Mouse (Mus musculus): ENCODE data around the gene Jmjd4.

Jmjd4 gene

DNA sequence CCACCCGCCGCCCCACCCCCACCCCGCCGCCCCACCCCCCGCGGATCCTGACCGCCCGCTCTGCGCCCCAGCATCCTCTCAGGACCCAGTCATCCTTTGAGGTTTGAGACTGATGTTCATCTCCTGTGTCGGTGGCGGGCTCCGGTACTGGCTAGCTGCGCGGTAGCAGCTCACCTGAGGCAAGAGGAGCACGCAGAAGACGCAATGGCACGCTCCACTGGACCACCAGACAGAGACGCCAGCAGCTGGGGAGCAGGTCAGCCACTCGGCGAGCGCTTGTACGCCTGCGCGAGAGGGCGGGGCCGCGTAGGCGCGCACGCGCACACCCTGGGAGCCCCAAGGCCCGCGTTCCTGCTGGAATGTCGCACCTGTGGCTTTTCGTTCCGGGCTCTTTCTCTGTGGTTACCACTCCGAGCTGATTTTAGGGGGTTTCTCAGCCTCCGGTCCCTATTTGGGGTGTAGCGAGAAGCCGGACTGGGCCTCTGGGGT lies at the start of gene Jmjd4:
Gene Jmjd4, plus strand, starts transcription at position 305 of the 489 bp plus-strand sequence.
- peak; percentile 78 for DNase-seq (ENCODE audit: extremely low spot score, low read depth, low spot score)

DNA sequence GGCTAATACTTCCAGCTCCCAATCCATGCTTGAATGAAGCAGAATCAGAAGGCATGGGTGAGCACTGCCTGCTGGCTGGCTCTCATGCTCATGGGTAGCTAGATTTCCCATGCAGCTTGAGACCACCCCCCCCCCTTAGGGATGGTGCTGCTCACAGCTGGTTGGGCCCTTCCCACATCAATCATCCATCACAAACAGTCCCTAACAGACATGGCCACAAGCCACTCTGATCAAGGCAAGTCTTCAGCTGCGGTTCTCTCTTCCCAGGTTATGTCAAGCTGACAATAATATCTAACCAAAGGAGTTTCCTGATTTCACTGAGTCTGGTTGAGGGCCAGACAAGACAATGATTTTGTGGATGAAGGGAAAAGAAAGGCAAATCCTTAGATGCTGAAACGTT lies 49.0 kb upstream of the Jmjd4 start:
- DNase-seq (ENCODE audit: extremely low spot score, low read depth, low spot score): no peak

DNA sequence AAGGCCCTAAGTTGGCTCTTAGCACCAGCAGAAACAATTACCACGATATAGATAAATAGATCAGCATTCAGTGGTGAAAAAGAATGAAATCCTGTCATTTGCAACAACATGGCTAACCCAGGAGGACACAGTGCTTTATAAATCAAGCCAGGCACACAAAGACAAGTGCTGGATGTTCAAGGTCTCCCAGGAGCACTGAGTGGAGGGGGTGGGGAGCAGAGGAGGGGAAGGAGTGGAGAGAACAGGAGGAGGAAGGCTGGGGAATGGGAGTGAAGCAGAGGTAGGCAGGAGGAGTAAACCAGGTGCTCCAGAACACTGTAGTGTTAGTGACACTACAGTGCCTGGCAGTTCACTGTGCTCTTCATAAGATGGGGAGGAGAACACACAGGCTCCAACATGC lies 44.1 kb upstream of the Jmjd4 start:
- DNase-seq (ENCODE audit: extremely low spot score, low read depth, low spot score): no peak

DNA sequence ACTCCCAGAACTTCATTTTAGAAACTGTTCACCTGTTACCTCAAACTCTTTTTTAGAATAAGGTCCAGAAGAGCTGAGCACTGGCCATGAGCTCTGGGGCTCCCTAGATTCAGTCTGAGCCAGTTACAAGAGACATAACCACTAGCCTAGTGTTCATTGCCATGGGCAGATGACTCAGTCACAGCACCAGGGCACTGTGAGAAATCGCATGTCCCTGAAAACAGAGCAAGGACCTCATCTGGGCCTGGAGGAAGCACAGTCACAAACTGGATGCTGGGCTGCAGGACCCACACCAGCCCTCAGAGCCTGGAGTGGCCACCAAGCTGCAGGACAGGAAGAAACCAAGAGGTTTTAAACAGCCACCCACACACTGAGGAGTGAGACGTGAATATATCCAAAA lies 39.0 kb upstream of the Jmjd4 start:
- no peak for DNase-seq (ENCODE audit: extremely low spot score, low read depth, low spot score)

DNA sequence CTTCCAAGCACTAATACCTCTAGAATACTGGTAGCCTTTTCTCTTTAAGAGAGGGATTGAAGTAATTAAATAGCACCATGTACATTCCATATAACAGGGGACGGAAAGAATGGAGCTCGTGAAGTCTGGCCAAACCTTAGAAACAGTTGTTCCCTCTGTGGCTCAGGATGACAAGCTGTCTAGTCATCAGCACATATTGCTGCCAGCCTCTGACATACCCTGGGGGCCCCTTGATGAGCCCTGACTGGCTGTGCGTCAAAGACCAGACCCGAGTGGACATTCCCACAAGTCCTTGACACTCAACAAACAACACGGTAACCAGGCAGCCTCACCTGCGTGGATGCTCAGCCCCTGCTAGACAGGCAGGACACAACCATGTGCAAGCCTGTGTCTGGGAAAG lies 37.8 kb upstream of the Jmjd4 start:
- no peak for DNase-seq (ENCODE audit: extremely low spot score, low read depth, low spot score)

DNA sequence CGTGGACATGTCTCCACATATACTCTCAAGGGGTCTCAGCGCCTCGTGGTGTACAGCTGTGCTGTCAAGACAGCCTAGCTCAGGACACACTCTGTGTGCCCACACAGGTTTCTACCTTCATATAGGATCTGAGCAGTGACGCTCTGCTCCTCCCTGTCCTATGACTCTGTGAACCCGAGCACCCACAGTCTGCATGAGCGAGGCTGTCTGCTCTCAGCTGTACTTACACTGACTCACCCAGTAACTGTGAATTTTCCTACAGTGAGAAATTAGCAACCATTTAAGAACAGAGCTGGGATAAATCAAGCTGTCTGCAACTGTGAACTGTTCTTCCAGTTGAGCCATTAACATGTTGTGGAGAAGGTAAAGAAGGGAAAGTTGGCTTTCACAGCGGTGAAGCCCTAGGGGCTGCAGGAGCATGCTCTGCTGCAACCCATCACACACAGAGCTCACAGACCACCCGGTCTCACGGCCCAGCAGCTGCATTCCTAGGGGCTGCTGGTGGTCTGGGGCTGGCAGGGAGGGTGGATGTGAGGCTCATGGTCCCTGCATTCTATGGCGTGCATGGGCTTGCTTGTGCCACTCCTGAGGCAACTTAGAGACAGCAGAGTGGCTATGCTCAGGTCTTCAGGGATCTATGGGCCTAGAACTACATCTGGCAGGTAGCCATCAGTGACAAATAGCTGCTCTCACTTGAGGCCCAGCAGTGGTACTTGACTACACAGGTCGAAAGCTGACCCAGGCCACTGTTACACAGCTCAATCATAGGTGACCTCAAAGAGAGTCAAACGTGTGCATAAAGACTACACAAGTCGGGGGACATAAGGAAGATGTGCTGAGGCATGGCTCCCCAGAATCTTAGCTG lies 36.6 kb upstream of the Jmjd4 start:
- DNase-seq (ENCODE audit: extremely low spot score, low read depth, low spot score): no peak

DNA sequence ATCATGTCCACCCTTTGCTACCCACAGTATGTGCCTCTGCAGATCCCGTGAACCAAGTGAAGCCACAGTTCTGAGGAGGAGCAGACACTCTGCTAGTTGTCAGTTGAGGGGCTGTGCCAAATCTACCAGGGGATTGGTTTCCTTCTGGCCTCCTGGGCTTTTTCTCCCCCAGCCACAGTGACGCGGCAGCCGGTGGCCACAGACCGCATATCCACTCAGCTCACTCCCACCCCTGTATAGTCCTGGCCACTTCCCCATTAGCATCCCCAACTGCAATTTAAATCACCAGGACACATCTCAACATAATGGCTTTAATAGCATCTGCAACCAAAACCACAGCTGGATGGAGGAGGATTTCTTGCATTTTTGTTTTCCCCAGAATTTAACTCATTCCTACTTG lies 31.1 kb upstream of the Jmjd4 start:
- no peak for DNase-seq (ENCODE audit: extremely low spot score, low read depth, low spot score)

DNA sequence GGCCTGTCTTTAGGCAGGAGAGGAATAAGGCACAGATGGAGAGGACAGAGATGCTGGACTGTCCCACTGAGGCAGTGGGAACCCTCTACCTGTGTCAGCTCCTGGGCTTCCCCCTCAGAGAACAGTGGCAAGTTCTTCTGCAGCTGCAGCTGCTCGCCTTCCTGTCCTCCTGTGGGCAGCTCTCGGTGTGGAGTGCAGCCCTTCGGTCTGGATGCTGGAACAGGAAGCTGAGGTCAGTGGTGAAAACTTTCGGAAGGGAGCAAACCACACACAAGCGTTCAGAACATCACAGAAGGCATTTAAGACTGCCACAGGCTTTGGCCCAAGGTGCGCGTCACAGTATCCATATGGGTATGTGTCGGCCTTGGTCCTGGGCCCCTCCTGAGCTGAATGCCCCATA lies 28.4 kb upstream of the Jmjd4 start:
- no peak for DNase-seq (ENCODE audit: extremely low spot score, low read depth, low spot score)

DNA sequence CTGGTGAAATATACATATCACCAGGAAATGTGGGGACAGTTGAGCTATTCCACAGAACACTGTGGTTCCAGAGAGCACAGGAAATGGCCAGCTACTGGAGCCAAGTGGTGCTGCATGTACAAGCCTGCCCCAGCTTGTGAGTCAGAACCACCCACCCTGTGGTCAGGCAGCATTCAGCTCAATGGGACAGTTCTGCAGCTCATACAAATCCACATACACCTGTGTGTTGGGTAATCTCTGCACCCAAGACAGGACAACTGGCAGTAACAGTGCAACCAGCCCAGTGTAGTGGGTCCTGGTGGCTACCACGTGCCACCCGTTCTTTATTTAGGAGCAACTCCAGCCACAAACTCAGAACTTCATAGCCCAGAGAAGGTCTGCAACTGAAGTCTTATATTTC lies 27.9 kb upstream of the Jmjd4 start:
- no peak for DNase-seq (ENCODE audit: extremely low spot score, low read depth, low spot score)

DNA sequence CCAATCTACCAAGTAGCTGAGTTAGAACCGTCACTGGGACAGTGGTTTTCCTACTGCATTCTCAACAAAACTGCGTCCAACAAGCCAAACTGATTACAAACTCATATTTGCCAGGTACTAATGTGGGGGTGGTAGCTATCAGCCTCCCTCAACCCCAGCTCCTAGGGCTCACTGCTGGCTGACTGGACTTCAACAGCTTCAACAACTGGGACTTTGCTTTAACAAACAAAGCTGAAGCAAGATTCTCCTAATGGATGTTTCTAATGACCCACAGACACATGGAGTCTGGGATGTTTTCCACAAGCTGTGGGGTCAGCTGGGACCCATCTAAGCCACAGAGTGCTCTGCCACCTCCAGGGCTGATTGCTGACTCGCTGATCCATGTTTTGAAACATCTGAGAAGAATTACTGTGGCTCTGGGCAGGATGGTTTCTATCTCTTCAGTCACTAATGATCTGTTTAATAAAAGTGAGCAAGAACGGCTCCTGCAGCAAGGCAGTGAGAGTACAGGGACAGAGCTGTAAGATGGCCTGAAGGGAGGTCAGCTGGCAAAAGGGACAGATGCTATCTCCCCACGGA lies 26.7 kb upstream of the Jmjd4 start:
- DNase-seq (ENCODE audit: extremely low spot score, low read depth, low spot score): no peak

DNA sequence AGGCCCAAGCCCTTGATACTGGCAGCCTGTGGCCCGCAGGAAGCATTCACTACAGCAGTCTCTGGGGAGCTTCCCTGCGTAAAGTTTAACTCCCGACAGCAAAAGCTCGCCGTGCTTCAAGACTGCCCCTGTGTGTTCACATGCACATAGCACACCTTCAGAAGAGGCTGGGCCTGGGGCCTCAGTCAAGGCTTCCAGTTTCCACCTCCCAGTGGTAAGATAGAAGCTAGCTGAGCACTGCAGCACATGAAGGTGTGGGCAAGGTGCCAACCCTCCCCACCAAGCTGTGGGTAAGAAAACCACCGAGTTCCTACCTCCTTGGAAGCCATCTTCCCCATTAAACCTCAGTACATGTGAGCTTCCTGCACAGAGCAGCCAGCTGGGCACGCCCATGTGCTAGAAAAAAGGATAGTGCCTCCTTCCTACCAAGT lies 24.2 kb upstream of the Jmjd4 start:
- no peak for DNase-seq (ENCODE audit: extremely low spot score, low read depth, low spot score)

DNA sequence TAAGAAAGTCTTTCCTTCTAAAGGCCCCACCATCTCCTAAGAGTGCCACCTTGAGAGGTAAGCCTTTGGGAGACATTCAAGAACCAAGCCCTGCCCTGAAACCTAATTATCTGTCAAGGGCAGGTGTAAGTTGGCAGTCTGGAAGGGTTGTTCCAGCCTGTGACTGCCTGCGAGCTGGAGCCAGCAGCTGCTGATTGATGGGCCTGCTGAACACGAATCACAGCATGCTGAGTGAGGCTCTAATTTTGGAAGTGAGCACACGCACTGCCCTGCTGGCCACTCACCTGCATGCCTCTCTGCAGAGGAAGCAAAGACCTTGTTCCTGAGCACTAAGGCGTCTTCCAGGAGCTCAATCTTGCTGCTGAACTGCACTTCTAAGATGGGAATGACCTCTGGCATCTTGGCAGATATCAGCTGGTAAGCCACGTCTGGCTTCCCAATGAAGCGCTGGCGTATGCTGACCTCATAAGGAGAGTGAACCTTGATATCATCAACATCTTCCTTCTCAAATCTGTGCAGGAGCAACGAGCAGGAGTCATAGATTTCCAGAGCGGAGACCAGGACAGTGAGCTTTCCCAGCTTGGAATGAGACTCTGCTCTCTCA lies 21.7 kb upstream of the Jmjd4 start:
- DNase-seq (ENCODE audit: extremely low spot score, low read depth, low spot score): no peak

DNA sequence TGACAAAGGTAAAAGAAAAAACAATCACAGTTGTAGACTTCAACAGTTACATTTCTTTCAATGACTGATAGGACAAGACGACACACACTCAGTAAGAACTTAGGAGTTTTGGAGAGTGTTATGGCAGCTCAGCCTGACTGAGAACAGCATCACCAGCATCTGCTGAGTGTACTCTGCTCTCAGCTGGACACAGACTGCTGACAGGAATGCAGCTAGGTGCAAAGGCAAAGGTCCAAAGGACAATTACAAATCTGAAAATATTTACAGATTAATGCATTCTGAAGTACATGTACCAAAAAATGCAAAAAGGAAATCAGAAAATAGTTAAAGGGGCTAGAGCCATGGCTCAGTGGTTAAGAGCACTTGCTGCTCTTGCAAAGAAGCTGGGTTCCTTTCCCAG lies 19.9 kb upstream of the Jmjd4 start:
- no peak for DNase-seq (ENCODE audit: extremely low spot score, low read depth, low spot score)

DNA sequence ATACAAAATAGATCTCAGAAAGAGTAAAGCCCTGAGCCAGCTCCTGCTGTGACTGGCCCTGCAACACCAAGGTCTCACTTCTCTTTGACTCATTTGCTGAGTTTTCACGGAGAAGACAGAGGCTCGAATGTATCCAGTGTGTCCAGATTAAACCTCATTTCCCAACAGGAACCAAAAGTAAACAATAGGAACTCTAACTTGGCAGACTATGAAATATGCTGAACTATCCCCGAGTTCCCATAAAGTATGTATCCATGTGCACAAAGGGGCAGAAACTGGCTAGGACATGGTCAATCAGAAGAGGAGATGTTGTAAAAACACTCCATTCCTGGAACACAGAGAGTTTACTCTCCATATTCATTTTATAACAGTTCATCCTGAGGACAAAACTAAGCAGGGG lies 17.6 kb upstream of the Jmjd4 start:
- no peak for DNase-seq (ENCODE audit: extremely low spot score, low read depth, low spot score)

DNA sequence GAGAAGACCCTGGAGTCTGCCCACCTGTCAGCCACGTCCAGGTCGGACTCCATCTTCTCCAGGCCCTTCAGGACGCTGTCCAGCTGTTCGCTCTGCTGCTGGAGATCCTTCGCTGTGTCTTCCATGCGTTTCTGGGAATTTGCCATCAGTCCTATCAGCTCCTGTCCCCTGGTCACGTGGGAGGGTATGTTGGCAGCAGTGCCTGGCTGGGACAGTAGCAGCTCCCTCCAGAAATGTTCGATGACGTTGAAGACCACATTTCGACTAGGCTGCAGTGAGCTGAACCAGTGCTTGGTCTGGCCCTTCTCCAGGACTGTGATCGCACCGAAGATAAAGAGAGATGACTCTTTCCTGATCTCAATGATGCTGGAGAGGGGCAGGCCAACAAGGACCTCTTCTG lies 11.9 kb upstream of the Jmjd4 start:
- no peak for DNase-seq (ENCODE audit: extremely low spot score, low read depth, low spot score)

DNA sequence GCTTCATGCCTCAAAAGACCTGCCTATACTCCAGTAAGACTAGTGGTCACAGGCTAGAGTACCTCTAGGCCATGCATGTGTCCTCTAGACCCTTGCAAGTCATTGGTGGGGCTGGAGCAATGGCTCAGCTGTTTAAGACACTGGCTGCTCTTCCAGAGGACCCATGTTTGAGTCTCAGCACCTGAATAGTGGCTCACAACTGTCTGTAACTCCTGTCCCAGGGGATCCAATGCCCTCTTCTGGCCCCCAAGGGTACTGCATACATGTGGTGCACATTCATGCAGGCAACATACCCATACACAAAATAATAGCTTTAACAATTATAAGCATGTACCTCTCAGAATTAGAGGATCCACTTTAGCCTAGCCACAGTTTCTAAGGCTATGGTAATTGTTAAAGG lies 6.7 kb upstream of the Jmjd4 start:
- DNase-seq (ENCODE audit: extremely low spot score, low read depth, low spot score): no peak

DNA sequence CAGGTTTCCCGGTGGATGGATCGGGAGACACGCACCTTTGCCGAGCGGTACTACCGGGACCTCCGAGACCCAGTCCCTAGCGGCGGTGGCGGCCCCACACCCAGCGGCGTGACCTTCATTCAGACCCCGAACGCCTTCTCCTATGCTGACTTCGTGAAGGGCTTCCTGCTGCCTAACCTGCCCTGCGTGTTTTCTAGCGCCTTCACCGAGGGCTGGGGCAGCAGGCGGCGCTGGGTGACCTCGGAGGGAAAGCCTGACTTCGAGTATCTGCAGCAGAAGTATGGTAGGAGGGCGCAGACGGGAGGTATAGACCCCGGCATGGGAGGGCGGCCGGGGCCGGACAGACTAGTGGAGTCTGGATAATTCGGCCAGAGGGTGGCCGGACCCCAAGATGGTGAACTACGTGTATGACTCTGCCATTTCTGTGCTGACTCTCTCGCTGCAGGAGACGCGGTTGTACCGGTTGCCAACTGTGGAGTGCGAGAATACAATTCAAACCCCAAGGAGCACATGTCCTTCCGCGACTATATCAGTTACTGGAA lies 456 bp downstream of the Jmjd4 start:
- DNase-seq (ENCODE audit: extremely low spot score, low read depth, low spot score): no peak

DNA sequence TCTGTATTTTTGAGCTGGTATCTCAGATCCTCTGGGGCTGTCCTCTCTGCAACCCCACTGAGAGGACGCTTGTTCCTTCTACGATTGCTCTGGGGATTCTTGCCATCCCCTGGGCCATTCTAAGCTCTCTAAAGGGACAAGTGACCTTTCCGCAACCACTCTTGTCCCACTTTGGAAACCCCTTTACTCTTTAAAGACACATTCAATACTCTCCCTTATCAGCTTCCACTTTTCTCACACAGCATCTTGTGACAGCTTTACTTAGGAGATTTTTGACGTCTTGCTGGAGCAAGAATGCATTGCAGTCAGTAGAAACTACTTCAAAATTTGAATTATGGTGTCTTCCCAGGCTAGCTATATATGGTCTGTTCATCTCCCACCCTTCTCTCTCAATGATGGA lies 1.2 kb downstream of the Jmjd4 start, which contains the start of gene Snap47:
Gene Snap47, minus strand, starts transcription at position 101 of the 400 bp plus-strand sequence.
- DNase-seq (ENCODE audit: extremely low spot score, low read depth, low spot score): no peak

DNA sequence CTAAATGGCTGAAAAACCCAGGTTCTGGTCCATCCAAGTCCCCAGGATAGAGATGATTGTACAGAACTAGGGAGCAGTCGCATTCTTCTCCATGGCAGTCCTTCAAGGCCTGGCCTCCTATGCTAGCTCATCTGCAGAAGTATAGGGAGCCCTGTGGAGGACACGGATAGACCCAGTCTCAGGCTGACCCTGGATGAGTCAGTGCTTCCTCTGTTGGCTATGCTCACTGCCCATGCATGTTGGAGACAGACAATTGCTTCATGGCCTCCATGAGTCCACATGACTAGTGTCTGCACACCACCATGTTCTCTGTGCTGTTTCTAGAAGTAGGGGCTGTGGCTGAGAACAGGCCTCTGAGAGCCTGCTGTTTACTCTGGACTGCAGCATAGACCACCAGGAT lies 6.5 kb downstream of the Jmjd4 start:
- DNase-seq (ENCODE audit: extremely low spot score, low read depth, low spot score): no peak

DNA sequence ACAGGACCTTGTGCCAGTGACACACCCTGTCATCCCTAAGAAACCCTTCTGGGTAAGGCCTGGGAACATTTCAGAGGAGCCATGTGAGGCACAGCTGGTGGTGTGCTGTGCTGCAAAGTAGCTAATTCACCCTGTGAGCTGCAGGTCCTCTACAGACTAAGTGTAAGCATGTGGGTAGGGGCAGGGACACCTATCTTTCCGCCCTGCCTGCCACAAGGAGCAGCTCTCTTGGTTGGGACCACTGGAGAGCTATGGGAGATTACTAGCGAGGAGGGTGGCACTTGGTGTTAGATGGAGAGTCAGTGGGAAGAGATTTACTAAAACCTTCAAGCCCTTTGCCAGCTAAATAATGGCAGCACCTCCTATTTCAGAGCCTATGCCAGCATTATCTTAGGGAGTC lies 7.0 kb downstream of the Jmjd4 start:
- DNase-seq (ENCODE audit: extremely low spot score, low read depth, low spot score): no peak

DNA sequence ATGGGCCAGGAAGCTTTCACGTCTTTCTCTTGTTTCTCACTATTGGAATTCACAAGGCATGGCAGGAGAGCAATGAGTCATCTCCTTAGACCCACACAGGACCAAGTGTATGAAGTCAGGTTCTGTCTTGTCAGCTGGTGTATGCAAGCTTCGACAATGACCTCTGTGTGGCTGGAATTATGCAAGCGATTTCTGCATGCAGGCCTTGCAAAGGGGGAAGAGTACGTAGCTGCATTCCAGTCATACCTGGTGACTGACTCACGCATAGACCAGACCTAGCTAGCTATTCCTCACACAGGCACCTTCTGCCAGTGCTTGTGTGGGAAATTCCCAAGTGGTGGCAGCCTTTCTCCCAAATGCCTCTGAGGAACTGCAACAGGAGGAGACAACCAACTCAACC lies 9.1 kb downstream of the Jmjd4 start:
- DNase-seq (ENCODE audit: extremely low spot score, low read depth, low spot score): no peak

DNA sequence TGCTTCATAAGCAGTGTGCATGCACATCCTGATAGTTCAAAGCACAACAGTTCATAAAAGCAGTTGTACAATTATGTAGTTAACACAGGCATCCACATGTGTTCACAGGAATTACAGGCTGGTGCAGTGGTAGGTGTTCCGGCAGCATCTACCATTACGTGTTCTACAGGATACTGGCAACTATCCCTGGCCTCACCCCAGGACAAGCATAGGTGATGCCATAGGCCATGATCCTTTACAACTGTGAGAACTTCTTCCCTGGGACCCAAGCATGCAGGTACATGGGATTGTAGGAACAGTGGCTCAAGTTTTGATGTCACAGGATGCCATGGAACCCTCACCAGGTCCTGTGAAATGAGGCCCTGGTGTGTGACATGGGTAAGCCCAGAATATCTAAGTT lies 10.6 kb downstream of the Jmjd4 start:
- DNase-seq (ENCODE audit: extremely low spot score, low read depth, low spot score): no peak
